Mouse (Mus musculus): ENCODE measurements around the gene Hexb.

DNA sequence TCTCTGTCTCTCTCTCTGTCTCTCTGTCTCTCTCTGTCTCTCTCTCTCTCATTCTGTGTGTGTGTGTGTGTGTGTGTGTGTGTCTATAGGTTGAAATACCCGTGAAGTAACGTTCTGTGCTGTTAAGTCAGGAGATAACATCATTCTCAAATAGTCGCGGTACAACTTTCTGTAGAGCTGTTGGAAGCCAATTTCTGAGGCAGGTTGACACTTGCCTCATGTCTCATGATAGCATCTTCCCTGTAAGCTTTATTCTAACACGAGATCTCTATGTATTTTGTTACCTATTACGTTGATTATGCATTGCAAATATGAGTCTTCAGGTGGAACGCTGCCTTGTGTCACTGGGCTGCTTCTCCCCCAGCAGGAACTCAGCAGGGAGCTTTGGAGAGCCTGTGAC is 55.8 kb downstream of the Hexb start:
- TF ChIP-seq POLR2A (IDR thresholded peaks at IDR 0.05; ENCODE audit: low read depth, low read length) (no peak), CTCF (IDR thresholded peaks at IDR 0.05; ENCODE audit: extremely low read depth, insufficient read depth, insufficient read length, insufficient replicate concordance) (no peak)

All from spleen, adult 2 months (tissue).